Mouse (Mus musculus): ENCODE data around the gene 2310034G01Rik. TPM values are rescaled to one million over a fixed set of nuclear protein-coding genes. Genes with fewer than 3 reads are reported as not detected.

Gene 2310034G01Rik
- total RNA-seq, 2 experiments from 2014 or later: 0.33 to 0.38 TPM

GRCm38 (mm10) chr19:46314872-46315742 lies 35.0 kb downstream of the 2310034G01Rik start:
- no peak for DNase-seq

GRCm38 (mm10) chr19:46314151-46314601 lies 35.9 kb downstream of the 2310034G01Rik start:
- DNase-seq: peak; percentile 7

DNA sequence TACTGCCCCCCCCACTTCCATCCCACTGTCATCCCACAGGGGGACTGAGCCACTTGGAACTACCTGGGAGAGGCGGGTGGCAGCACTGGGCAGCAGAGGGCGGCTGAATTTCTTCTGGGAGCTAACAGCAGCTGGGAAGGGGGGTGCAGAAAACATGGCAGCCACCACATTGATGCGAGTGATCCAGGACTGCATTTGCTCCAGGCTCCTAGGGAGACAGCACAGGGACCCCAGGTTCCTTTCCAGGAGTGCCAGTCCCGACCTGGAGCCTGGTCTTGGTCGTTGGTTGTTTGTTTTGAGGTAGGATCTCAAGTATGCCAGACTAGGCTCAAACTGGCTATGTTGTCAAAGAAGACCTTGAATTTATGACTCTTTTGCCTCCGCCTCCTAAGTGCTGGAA lies 36.5 kb downstream of the 2310034G01Rik start:
- DNase-seq: peak; percentile 3

- peak; percentile 2 for DNase-seq
Measured at GRCm38 (mm10) chr19:46313116-46313515, 37.0 kb downstream of the 2310034G01Rik start.

GRCm38 (mm10) chr19:46312566-46312965 lies 37.5 kb downstream of the 2310034G01Rik start:
- peak; percentile 5 for DNase-seq

- peak; percentile 4 for DNase-seq
Measured at GRCm38 (mm10) chr19:46311341-46311740, 38.8 kb downstream of the 2310034G01Rik start.

DNA sequence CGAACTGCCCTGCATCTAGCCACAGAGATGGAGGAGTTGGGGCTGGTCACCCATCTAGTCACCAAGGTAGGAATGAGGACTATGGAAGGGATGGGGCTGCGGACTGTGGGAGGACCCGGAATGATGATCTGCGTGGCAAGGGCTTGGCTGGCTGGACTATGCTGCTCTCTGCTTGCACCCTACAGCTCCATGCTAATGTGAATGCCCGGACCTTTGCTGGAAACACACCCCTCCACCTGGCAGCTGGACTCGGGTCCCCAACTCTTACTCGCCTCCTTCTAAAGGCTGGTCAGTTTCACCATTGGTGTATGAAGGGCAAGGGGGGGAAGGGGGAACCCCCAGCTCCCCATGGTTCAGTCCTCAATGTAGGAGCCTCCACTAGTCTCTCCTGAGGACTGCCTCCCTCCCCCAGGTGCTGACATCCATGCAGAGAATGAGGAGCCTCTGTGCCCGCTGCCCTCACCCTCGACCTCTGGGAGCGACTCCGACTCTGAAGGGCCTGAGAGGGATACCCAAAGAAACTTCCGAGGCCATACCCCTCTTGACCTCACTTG lies 39.7 kb downstream of the 2310034G01Rik start:
- peak; percentile 4 for DNase-seq

DNA sequence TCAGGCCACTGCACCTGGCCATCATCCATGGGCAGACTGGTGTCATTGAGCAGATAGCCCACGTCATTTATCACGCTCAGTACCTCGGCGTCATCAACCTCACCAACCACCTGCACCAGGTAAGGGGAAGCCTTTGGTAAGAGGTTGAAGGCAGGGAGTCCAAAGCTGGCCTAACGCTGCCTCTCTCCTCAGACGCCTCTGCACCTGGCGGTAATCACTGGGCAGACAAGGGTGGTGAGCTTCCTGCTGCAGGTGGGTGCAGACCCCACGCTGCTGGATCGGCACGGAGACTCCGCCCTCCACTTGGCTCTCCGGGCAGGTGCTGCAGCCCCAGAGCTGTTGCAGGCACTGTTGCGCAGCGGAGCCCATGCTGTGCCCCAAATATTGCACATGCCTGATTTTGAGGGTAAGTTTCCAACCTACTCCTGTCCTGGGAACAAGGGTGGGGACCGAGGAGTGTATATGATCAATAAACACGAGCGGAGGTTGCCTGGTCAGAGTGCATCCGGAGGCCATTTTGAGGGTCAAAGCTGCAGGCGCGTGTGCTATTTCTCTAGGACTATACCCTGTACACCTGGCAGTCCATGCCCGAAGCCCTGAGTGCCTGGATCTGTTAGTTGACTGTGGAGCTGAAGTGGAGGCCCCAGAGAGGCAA lies 40.3 kb downstream of the 2310034G01Rik start:
- peak; percentile 4 for DNase-seq

DNA sequence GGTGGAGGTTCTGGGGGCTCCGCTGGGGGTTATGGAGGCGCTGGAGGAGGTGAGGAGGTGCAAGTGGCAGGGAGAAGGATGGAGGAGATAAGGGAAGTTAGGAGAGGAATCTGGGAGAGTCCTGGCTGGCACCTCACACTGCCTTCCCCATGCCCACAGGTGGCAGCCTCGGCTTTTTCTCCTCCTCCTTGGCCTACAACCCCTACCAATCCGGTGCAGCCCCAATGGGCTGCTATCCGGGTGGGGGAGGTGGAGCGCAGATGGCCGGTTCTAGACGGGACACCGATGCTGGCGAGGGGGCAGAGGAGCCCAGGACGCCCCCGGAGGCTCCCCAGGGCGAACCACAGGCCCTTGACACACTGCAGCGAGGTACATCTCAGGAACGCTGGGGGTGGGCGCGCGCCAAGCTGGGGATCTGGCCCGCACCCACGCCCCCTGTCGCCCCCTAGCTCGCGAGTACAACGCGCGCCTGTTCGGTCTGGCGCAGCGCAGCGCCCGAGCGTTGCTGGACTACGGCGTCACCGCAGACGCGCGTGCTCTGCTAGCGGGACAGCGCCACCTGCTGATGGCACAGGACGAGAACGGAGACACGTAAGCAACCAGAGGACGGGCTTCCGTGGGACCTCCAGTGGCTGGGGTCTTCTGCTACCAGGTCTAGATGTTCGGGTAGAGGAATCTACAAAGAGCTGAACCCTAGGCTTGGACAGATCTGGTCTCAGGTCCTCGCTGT lies 41.2 kb downstream of the 2310034G01Rik start:
- peak; percentile 71 for DNase-seq

DNA sequence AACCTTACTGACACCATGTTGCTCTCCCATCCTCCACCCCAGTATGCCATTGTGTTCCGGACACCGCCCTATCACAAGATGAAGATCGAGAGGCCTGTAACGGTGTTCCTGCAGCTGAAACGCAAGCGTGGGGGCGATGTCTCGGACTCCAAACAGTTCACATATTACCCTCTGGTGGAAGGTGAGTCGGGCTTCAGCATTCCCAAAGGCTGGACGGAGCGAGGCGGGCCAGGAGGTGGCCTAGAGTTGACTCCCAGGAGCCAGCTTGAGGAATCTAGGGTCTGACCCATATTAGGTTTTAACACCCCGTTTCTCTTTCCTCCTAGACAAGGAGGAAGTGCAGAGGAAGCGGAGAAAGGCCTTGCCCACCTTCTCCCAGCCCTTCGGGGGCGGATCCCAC lies 41.8 kb downstream of the 2310034G01Rik start:
- peak; percentile 8 for DNase-seq

DNA sequence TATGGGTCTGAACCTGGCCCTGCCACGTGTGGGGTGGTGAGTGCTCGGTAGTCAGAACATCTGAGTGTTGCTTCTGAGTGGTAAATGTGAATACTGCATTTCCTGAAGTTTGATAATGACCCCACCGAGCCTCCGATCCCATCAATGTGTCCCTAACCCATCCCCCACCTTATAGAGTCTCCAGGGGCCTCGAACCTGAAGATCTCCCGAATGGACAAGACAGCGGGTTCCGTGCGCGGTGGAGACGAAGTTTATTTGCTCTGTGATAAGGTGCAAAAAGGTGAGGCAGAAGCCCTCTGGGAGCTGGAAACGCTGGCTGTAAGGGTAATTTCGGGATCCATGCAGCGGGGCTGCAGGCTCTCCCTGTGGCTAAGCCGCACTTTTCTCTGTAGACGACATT lies 42.3 kb downstream of the 2310034G01Rik start:
- peak; percentile 4 for DNase-seq

- peak; percentile 4 for DNase-seq
Measured at GRCm38 (mm10) chr19:46306751-46307289, 43.3 kb downstream of the 2310034G01Rik start.

GRCm38 (mm10) chr19:46306268-46306610 lies 43.9 kb downstream of the 2310034G01Rik start:
- peak; percentile 5 for DNase-seq

GRCm38 (mm10) chr19:46305432-46306267 lies 44.5 kb downstream of the 2310034G01Rik start:
- DNase-seq: peak; percentile 91

GRCm38 (mm10) chr19:46304908-46305333 lies 45.2 kb downstream of the 2310034G01Rik start:
- DNase-seq: no peak

DNA sequence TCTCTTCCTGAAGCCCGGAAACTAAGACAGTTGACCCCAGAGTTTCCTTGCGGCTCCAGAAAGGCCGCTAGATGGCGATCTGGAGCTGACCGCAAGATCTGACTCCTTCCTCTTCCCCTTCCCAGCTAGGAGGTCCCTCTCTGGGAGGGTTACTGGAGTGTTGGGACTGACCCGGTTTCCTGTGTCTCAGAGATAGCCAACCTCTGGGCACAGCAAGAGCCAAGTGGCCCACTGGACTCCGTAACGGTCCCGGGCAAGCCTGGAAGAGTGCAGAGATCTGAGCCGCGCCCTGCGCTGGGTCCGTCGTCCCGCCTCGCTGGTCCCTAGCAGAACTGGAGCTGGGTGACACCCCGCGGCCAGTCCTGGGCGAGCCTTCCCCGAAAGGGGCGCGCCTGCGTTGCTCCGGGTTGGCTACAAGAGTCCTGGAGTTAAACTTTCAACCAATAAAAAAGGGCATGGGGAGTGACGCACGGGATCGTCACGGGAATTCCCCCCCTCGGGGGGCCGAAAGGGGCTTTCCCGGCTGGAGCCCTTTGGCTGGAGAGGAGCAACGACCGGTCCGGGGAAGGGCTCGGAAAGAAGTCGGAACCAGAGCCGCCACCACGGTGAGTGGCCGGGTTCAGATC lies 45.8 kb downstream of the 2310034G01Rik start, which contains the start of gene Nfkb2:
Gene Nfkb2 (plus strand): TSS at position 105 of the 626 bp plus-strand sequence.
- DNase-seq: peak; percentile 96

DNA sequence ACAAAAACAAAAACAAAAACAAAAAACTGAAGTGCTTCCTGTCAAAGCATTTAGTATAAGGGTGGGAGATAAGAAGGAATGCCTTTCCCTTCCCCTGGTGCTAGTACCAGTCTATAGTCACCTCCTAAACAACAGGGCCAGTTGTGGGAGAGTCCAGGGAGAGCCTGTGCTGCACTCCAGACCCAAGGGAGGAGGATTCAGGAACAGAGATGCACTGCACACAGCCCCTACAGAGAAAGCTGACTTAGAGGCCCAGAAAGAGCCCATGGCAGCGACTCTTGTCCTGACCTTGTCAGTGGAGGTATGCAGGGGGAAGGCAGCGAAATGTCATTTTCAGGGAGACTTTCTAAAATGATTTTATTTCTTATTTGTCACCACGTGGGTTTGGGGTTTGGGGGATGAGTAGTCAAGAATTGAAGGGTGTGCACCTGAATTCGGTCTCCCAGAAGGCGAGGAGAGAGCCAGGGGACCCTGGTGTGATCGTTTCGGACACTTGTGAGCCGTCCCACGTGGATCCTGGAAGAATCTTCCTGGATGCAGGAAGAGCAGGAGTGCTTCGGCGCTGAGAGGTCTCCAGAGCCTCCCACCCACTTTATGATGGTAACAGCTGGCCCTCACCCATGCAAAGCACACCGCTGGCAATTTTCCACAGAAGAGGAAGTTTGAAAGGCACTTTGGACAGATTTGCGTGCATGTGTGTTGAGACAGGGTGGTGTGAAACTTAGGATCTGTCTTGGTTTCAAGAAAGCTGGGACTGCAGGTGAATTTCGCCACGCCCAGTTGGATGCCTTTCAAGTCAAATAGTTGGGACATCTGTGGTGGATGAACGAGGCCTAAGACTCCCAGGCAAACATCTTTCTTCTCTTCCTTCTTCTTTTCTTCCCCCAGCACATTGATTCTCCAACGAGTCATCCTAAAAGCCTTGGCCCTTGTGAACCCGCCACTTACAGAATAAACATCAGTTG lies 46.6 kb downstream of the 2310034G01Rik start:
- DNase-seq: peak; percentile 6

GRCm38 (mm10) chr19:46302551-46302950 lies 47.6 kb downstream of the 2310034G01Rik start:
- DNase-seq: no peak
